Mouse (Mus musculus): ENCODE measurements around the gene Olfr316.
"Not testable (repeated sequence)": the region's sequence is repeated elsewhere in the genome, so short reads cannot be mapped to it uniquely, and the experiment has no call there.

Olfr316 gene

GRCm38 (mm10) chr11:58752434-58752833 lies at the start of gene Olfr316:
Gene Olfr316, plus strand, starts transcription at chr11:58752734.
- DNase-seq (ENCODE audit: low read depth in 1 of 2, low spot score in 2 of 2), result no peak

- DNase-seq (ENCODE audit: low read depth in 1 of 2, low spot score in 2 of 2), result no peak
Measured at GRCm38 (mm10) chr11:58709086-58709485, 43.4 kb upstream of the Olfr316 start.

- DNase-seq (ENCODE audit: low read depth in 1 of 2, low spot score in 2 of 2), result not testable (repeated sequence)
Measured at GRCm38 (mm10) chr11:58717723-58718122, 34.8 kb upstream of the Olfr316 start.

- no peak for DNase-seq (ENCODE audit: low read depth in 1 of 2, low spot score in 2 of 2)
Measured at GRCm38 (mm10) chr11:58719701-58720100, 32.8 kb upstream of the Olfr316 start.

GRCm38 (mm10) chr11:58723914-58724313 lies 28.6 kb upstream of the Olfr316 start, which contains the start of gene Olfr318:
Gene Olfr318, minus strand, starts transcription at chr11:58724014.
- DNase-seq (ENCODE audit: low read depth in 1 of 2, low spot score in 2 of 2), result no peak

GRCm38 (mm10) chr11:58727896-58728650 lies 24.5 kb upstream of the Olfr316 start:
- DNase-seq (ENCODE audit: low read depth in 1 of 2, low spot score in 2 of 2), result not testable (repeated sequence)

- no peak for DNase-seq (ENCODE audit: low read depth in 1 of 2, low spot score in 2 of 2)
Measured at GRCm38 (mm10) chr11:58733372-58733771, 19.2 kb upstream of the Olfr316 start.

GRCm38 (mm10) chr11:58738792-58739262 lies 13.7 kb upstream of the Olfr316 start, which contains the start of gene Olfr317:
Gene Olfr317, minus strand, starts transcription at chr11:58739212.
- no peak for DNase-seq (ENCODE audit: low read depth in 1 of 2, low spot score in 2 of 2)

- DNase-seq (ENCODE audit: low read depth in 1 of 2, low spot score in 2 of 2), result not testable (repeated sequence)
Measured at GRCm38 (mm10) chr11:58751096-58751495, 1.4 kb upstream of the Olfr316 start.

GRCm38 (mm10) chr11:58772888-58773287 lies 20.4 kb downstream of the Olfr316 start, which contains the start of gene Olfr315:
Gene Olfr315, plus strand, starts transcription at chr11:58773188.
- DNase-seq (ENCODE audit: low read depth in 1 of 2, low spot score in 2 of 2), result no peak

GRCm38 (mm10) chr11:58782480-58783089 lies 30.1 kb downstream of the Olfr316 start, which contains the start of gene Olfr314:
Gene Olfr314, plus strand, starts transcription at chr11:58782952.
- no peak for DNase-seq (ENCODE audit: low read depth in 1 of 2, low spot score in 2 of 2)

GRCm38 (mm10) chr11:58784182-58784581 lies 31.6 kb downstream of the Olfr316 start:
- DNase-seq (ENCODE audit: low read depth in 1 of 2, low spot score in 2 of 2), result no peak

GRCm38 (mm10) chr11:58787651-58788050 lies 35.1 kb downstream of the Olfr316 start:
- no peak for DNase-seq (ENCODE audit: low read depth in 1 of 2, low spot score in 2 of 2)

GRCm38 (mm10) chr11:58788346-58788745 lies 35.8 kb downstream of the Olfr316 start:
- DNase-seq (ENCODE audit: low read depth in 1 of 2, low spot score in 2 of 2), result no peak

- DNase-seq (ENCODE audit: low read depth in 1 of 2, low spot score in 2 of 2), result no peak
Measured at GRCm38 (mm10) chr11:58789532-58789931, 37.0 kb downstream of the Olfr316 start.

GRCm38 (mm10) chr11:58790053-58790452 lies 37.5 kb downstream of the Olfr316 start:
- no peak for DNase-seq (ENCODE audit: low read depth in 1 of 2, low spot score in 2 of 2)

GRCm38 (mm10) chr11:58790646-58791045 lies 38.1 kb downstream of the Olfr316 start:
- no peak for DNase-seq (ENCODE audit: low read depth in 1 of 2, low spot score in 2 of 2)

GRCm38 (mm10) chr11:58795856-58796255 lies 43.3 kb downstream of the Olfr316 start:
- no peak for DNase-seq (ENCODE audit: low read depth in 1 of 2, low spot score in 2 of 2)

GRCm38 (mm10) chr11:58796850-58797249 lies 44.3 kb downstream of the Olfr316 start:
- no peak for DNase-seq (ENCODE audit: low read depth in 1 of 2, low spot score in 2 of 2)

- no peak for DNase-seq (ENCODE audit: low read depth in 1 of 2, low spot score in 2 of 2)
Measured at GRCm38 (mm10) chr11:58799747-58800146, 47.2 kb downstream of the Olfr316 start.

- no peak for DNase-seq (ENCODE audit: low read depth in 1 of 2, low spot score in 2 of 2)
Measured at GRCm38 (mm10) chr11:58801558-58802228, 49.2 kb downstream of the Olfr316 start, which contains the start of gene Fam183b. Gene Fam183b, minus strand, starts transcription at chr11:58801960.

All from monocyte, adult 2 months (primary cell).